Mouse (Mus musculus) midbrain, postnatal 0 days (tissue): Measurements from ENCODE around the gene Aqp9. TPM values are rescaled to one million over a fixed set of nuclear protein-coding genes. Genes with fewer than 3 reads are reported as not detected.

Experiments
- ATAC-seq: fragments of 200-750 bp; cut with Nextera tagmentation; 2 replicates; pipeline ENCODE4 v1.8.0; 2017; ENCODE audit warnings: moderate number of reproducible peaks, mild to moderate bottlenecking, moderate TSS enrichment, moderate library complexity; ENCODE audit not compliant: low FRiP score
- DNase-seq: peaks from one replicate; pipeline ENCODE4 v3.0.0-alpha.2; 2015; ENCODE audit warnings: low spot score
- H3K27ac ChIP-seq: fragments of 300-500 bp; sonication (generic); 2 replicates; pipeline ENCODE4 v1.5.1; 2014; ENCODE audit warnings: low read depth, mild to moderate bottlenecking, low read length, mixed read lengths
- H3K27me3 ChIP-seq: fragments of 300-500 bp; sonication (generic); 2 replicates; pipeline ENCODE4 v1.6.1; 2014; ENCODE audit warnings: low read length, control low read depth, mixed read lengths; ENCODE audit not compliant: insufficient read depth
- H3K36me3 ChIP-seq: fragments of 300-500 bp; sonication (generic); 2 replicates; pipeline ENCODE4 v1.6.1; 2014; ENCODE audit warnings: low read length, control low read depth, mixed read lengths; ENCODE audit not compliant: insufficient read depth
- H3K4me1 ChIP-seq: fragments of 300-500 bp; sonication (generic); 2 replicates; pipeline ENCODE4 v1.6.1; 2014; ENCODE audit warnings: mild to moderate bottlenecking, control low read depth, antibody characterized with exemption, low read length, mixed read lengths; ENCODE audit not compliant: insufficient read depth
- H3K4me2 ChIP-seq: fragments of 300-500 bp; sonication (generic); 2 replicates; pipeline ENCODE4 v1.6.1; 2014; ENCODE audit warnings: low read depth, mild to moderate bottlenecking, low read length, mixed read lengths; ENCODE audit not compliant: poor library complexity, severe bottlenecking
- H3K4me3 ChIP-seq: fragments of 300-500 bp; sonication (generic); 2 replicates; pipeline ENCODE4 v1.5.1; 2014; ENCODE audit warnings: low read depth, mild to moderate bottlenecking, low read length, moderate library complexity
- H3K9ac ChIP-seq: fragments of 300-500 bp; sonication (generic); replicated peaks from 2 replicates; pipeline ENCODE4 v1.6.1; 2014; ENCODE audit warnings: mild to moderate bottlenecking, low read length, moderate library complexity, mixed read lengths; ENCODE audit not compliant: poor library complexity, severe bottlenecking
- H3K9me3 ChIP-seq: fragments of 300-500 bp; sonication (generic); 2 replicates; pipeline ENCODE4 v1.6.1; 2016; ENCODE audit warnings: low read length, control low read depth
- CTCF ChIP-seq: IDR thresholded peaks from 2 replicates; pipeline ENCODE4 v1.5.1; 2016; ENCODE audit warnings: antibody characterized with exemption, mild to moderate bottlenecking
- WGBS: fragments of 180-500 bp; shearing (Covaris S2); extraction: QIAGEN DNeasy Blood & Tissue Kit; methylation state at CpG from one replicate; pipeline ENCODE4 v1.1.7; 2014; 5-methylcytosine and 5-hydroxymethylcytosine counted together
- polyA plus RNA-seq: library from polyadenylated mRNA; unstranded; fragments of >200 nt; fragmentation: Nextera tagmentation; extraction: Ambion mirVana; gene quantifications from 2 replicates; pipeline ENCODE4 v1.2.1, GENCODE M21; 2015
- total RNA-seq: library from RNA; depleted of rRNA; stranded (reverse); fragments of >200 nt; gene quantifications from 2 replicates; pipeline ENCODE4 v1.2.3, GENCODE M21; 2014

Aqp9 gene
- total and polyA plus RNA-seq, 2 experiments from 2014 or later: 2.3 to 6.4 TPM

DNA sequence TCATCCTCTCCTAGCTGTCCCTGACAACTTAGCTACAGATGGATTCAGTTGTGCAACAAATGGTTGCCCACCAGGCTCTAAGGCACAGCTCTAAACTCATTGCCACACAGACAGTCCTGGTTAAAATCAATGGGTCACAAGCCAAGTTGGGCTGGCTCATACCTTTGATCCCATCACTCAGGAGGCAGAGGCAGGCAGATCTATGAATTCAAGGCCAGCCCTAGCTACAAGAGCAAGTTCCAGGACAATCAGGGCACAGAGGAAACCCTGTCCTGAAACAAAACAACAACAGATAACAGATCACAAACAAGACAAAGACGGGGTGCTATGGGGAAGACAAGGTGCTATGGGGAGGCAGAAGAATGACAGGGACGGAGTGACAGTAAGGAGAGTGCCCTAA is 3.0 kb downstream of the Aqp9 start:
- no peak for ATAC-seq
- 82% methylated on average over 2 of the region's 2 CpGs for WGBS
- H3K4me1 ChIP-seq: no peaks in the 10 kb centered on the region
- DNase-seq: no peak
- H3K27me3 ChIP-seq: no peaks in the 10 kb centered on the region
- H3K27ac ChIP-seq: no peak overlapping the region
- H3K9me3 ChIP-seq: no peaks in the 10 kb centered on the region
- no peak overlapping the region for H3K4me3 ChIP-seq
- no peak overlapping the region for H3K9ac ChIP-seq
- no peaks in the 10 kb centered on the region for H3K36me3 ChIP-seq
- no peak for TF ChIP-seq CTCF
- H3K4me2 ChIP-seq: no peak overlapping the region

DNA sequence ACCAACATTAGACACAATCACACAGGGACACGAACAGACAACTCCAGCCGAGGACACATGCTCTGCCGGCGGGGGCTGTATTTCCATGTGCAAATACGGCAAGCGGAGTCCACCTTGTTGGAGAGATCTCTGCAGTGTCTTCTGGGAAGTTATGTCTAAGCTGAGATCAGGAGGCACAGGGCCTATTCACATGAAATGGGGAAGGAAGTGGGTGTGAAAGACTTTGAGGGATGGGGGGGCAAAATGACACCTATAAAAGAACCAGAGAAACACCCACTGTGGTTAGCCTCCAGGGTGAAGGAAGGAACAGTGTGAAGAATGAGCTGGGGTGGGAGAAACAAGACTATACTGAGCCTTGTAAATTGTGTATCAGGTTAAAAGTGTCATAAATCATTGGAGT is 3.4 kb downstream of the Aqp9 start:
- DNase-seq: no peak
- Histone ChIP-seq H3K4me1 (no peaks in the 10 kb centered on the region), H3K27ac (no peak overlapping the region), H3K4me2 (no peak overlapping the region), H3K9me3 (no peaks in the 10 kb centered on the region), H3K27me3 (no peaks in the 10 kb centered on the region), H3K36me3 (no peaks in the 10 kb centered on the region), H3K9ac (no peak overlapping the region), H3K4me3 (no peak overlapping the region)
- WGBS: 93% methylated on average over 6 of the region's 6 CpGs
- no peak for ATAC-seq
- no peak for TF ChIP-seq CTCF

- Histone ChIP-seq H3K27me3 (no peaks in the 10 kb centered on the region), H3K9me3 (no peaks in the 10 kb centered on the region), H3K4me2 (no peak overlapping the region), H3K36me3 (no peaks in the 10 kb centered on the region), H3K27ac (no peak overlapping the region), H3K9ac (no peak overlapping the region), H3K4me1 (no peaks in the 10 kb centered on the region), H3K4me3 (no peak overlapping the region)
- 89% methylated on average over 3 of the region's 3 CpGs for WGBS
- DNase-seq (no peak), ATAC-seq (no peak)
- TF ChIP-seq CTCF: no peak
Observed at GRCm38 (mm10) chr9:71164353-71164752, 4.1 kb downstream of the Aqp9 start.

DNA sequence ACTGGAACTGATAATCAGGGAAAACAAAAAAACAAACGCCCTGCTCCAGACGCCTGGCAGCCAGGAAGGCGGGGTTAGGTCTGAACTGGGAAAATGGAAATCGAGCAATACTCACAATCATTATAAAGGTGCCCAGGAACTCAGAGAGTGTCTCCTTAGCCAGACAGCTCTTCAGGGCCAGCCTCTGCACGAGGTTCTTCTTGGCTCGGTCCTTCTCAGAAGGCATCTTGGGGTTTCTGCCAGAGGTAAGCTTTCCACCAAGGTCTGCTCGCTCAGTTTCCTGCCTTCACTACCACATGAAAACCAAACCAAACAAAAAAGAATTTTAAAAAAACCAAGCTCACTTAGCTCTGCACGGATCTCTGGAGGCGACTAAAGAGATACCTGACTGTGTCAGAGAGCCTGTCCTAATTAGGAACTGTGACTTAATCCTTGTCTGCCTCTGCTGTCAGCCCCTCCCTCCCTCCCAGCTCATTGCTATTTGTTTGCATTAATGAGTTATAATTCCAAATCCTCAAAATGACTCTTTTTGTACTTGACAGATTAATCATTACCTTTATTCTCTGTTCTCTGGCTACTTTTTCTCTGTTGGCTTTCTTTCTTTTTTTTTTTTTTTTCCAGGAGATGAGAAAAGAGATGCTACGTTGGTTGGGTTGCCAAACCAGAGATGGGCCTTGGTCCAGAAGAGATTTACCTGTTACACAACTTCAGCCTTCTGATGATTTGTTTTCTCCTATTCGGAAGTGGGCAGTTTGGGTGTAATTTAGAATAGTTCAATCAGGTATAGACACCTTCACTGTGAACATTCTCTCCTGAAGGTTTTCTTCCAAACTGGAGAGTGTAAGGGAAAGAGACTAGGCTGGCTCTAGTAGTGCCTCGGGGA is 5.4 kb downstream of the Aqp9 start:
- Histone ChIP-seq H3K4me1 (no peaks in the 10 kb centered on the region), H3K4me3 (no peak overlapping the region), H3K9ac (no peak overlapping the region), H3K27me3 (no peaks in the 10 kb centered on the region), H3K27ac (no peak overlapping the region), H3K9me3 (no peaks in the 10 kb centered on the region), H3K4me2 (no peak overlapping the region), H3K36me3 (no peaks in the 10 kb centered on the region)
- ATAC-seq (no peak), DNase-seq (no peak)
- WGBS: 62% methylated on average over 12 of the region's 12 CpGs
- TF ChIP-seq CTCF: no peak

DNA sequence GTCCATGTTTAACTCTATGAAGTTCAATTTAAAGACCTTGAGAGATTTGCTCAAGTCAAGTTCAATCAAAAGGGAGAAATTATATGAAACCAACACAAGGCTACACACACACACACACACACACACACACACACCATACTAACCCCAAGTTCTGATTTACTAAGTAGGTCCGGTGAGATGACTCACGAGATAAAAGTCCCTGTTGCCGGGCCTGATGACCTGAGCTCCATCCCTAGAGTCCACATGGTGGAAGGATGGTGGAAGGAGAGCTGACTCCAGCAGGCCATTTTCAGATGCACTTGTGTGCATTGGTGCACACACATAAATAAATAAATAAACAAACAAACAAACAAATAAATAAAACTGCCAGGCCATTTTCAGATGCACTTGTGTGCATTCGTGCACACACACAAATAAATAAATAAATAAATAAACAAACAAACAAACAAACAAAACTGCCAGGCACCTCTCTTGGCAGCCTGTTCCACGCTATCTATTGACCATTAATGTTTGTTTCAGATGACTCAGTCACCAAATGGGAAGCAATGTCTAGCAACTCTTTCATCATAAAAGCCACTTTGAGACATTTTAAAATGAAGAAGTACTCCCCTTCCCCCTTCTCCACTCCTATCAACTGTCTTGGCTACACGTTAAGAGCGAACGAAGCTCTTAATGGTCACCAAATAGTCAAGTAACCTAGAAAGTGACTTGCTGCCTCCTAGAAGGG is 6.2 kb downstream of the Aqp9 start:
- no peak overlapping the region for H3K4me3 ChIP-seq
- DNase-seq (no peak), ATAC-seq (no peak)
- H3K4me1 ChIP-seq: no peaks in the 10 kb centered on the region
- H3K9me3 ChIP-seq: no peaks in the 10 kb centered on the region
- WGBS: 95% methylated on average over 8 of the region's 8 CpGs
- no peak overlapping the region for H3K9ac ChIP-seq
- no peak overlapping the region for H3K4me2 ChIP-seq
- TF ChIP-seq CTCF: no peak
- H3K36me3 ChIP-seq: no peaks in the 10 kb centered on the region
- H3K27ac ChIP-seq: no peak overlapping the region
- no peaks in the 10 kb centered on the region for H3K27me3 ChIP-seq
